Mouse (Mus musculus) midbrain, embryonic 13.5 days (tissue): ENCODE data around the gene Zdhhc14. TPM values are rescaled to one million over a fixed set of nuclear protein-coding genes. Genes with fewer than 3 reads are reported as not detected.
A peak's percentile ranks its signal among the peaks of the same experiment; 100 is the strongest.

Experiments used
- ATAC-seq: fragments of 200-750 bp; cut with Nextera tagmentation; 2 replicates; pipeline ENCODE4 v1.8.0; 2017; ENCODE audit warnings: mild to moderate bottlenecking, moderate TSS enrichment, moderate library complexity
- H3K27ac ChIP-seq: fragments of 300-500 bp; sonication (generic); 2 replicates; pipeline ENCODE4 v1.5.1; 2015; ENCODE audit warnings: inconsistent platforms, mild to moderate bottlenecking, moderate library complexity
- H3K27me3 ChIP-seq: fragments of 300-500 bp; sonication (generic); 2 replicates; pipeline ENCODE4 v1.6.1; 2015; ENCODE audit warnings: mild to moderate bottlenecking, inconsistent platforms
- H3K36me3 ChIP-seq: fragments of 300-500 bp; sonication (generic); 2 replicates; pipeline ENCODE4 v1.6.1; 2015; ENCODE audit warnings: mild to moderate bottlenecking, inconsistent platforms
- H3K4me1 ChIP-seq: fragments of 300-500 bp; sonication (generic); replicated peaks from 2 replicates; pipeline ENCODE4 v1.6.1; 2015; ENCODE audit warnings: inconsistent platforms
- H3K4me2 ChIP-seq: fragments of 300-500 bp; sonication (generic); replicated peaks from 2 replicates; pipeline ENCODE4 v1.6.1; 2015; ENCODE audit warnings: moderate library complexity, mild to moderate bottlenecking, inconsistent platforms
- H3K4me3 ChIP-seq: fragments of 300-500 bp; sonication (generic); replicated peaks from 2 replicates; pipeline ENCODE4 v1.5.1; 2015; ENCODE audit warnings: mild to moderate bottlenecking, inconsistent platforms
- H3K9ac ChIP-seq: fragments of 300-500 bp; sonication (generic); replicated peaks from 2 replicates; pipeline ENCODE4 v1.6.1; 2015; ENCODE audit warnings: mild to moderate bottlenecking, inconsistent platforms
- H3K9me3 ChIP-seq: fragments of 300-500 bp; sonication (generic); 2 replicates; pipeline ENCODE4 v1.6.1; 2016; ENCODE audit warnings: mild to moderate bottlenecking, inconsistent platforms
- WGBS: fragments of 180-500 bp; shearing (Covaris S2); methylation state at CpG from one replicate; pipeline ENCODE4 v1.1.7; 2015; 5-methylcytosine and 5-hydroxymethylcytosine counted together
- polyA plus RNA-seq: library from polyadenylated mRNA; unstranded; fragments of >200 nt; fragmentation: Nextera tagmentation; extraction: Ambion mirVana; gene quantifications from 2 replicates; pipeline ENCODE4 v1.2.1, GENCODE M21; 2015

Gene Zdhhc14
- polyA plus RNA-seq, 1 experiment from 2014 or later = 5.8 TPM

GRCm38 (mm10) chr17:5508030-5508429 is 15.7 kb downstream of the Zdhhc14 start:
- Histone ChIP-seq H3K4me1 (0 out of 2 replicates have a peak, but pooled peaks cover 6% of the 10 kb centered on the region), H3K27ac (no peak overlapping the region), H3K9me3 (no peaks in the 10 kb centered on the region), H3K9ac (no peak overlapping the region), H3K27me3 (no peaks in the 10 kb centered on the region), H3K36me3 (no peaks in the 10 kb centered on the region), H3K4me3 (no peak overlapping the region), H3K4me2 (no peak overlapping the region)
- no peak for ATAC-seq
- WGBS = 84% methylated on average over 4 of the region's 4 CpGs

GRCm38 (mm10) chr17:5510564-5510963 is 18.2 kb downstream of the Zdhhc14 start:
- H3K4me1 ChIP-seq = 0 out of 2 replicates have a peak, but pooled peaks cover 6% of the 10 kb centered on the region
- no peaks in the 10 kb centered on the region for H3K27me3 ChIP-seq
- H3K4me2 ChIP-seq = no peak overlapping the region
- no peak overlapping the region for H3K27ac ChIP-seq
- H3K4me3 ChIP-seq = no peak overlapping the region
- H3K9me3 ChIP-seq = no peaks in the 10 kb centered on the region
- H3K9ac ChIP-seq = no peak overlapping the region
- no peak for ATAC-seq
- H3K36me3 ChIP-seq = no peaks in the 10 kb centered on the region
- 85% methylated on average over 9 of the region's 9 CpGs for WGBS

DNA sequence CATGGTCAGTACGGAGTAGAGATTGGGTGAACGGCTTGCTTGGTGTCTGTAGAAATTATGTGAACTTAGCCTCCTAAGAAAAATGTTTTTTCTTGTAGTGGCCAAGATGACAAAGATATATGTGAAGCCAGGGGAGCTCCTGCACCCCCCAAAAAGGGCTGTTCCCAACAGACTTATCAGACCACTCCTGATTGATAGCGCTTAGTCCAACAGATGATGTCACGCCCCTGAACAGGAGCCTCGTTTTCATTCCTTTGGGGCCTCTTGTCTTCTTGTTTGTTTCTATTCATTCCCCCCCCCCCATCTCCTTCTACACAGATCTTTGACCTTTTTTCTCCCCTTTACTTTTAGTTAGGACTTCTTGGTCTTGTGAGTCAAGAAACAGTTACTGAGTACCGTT is 19.4 kb downstream of the Zdhhc14 start:
- H3K9me3 ChIP-seq = no peaks in the 10 kb centered on the region
- no peak overlapping the region for H3K4me2 ChIP-seq
- ATAC-seq = no peak
- WGBS = 87% methylated on average over 6 of the region's 6 CpGs
- 0 out of 2 replicates have a peak, but pooled peaks cover 6% of the 10 kb centered on the region for H3K4me1 ChIP-seq
- H3K36me3 ChIP-seq = no peaks in the 10 kb centered on the region
- H3K27ac ChIP-seq = no peak overlapping the region
- no peak overlapping the region for H3K4me3 ChIP-seq
- H3K27me3 ChIP-seq = no peaks in the 10 kb centered on the region
- H3K9ac ChIP-seq = no peak overlapping the region

GRCm38 (mm10) chr17:5519466-5519865 is 27.1 kb downstream of the Zdhhc14 start:
- 90% methylated on average over 10 of the region's 10 CpGs for WGBS
- Histone ChIP-seq H3K27me3 (no peaks in the 10 kb centered on the region), H3K27ac (no peak overlapping the region), H3K4me1 (no peaks in the 10 kb centered on the region), H3K9ac (no peak overlapping the region), H3K4me3 (no peak overlapping the region), H3K9me3 (peaks cover 5% of the 10 kb centered on the region; the same call in 1 of the 2 replicates), H3K36me3 (no peaks in the 10 kb centered on the region), H3K4me2 (no peak overlapping the region)
- ATAC-seq = no peak

DNA sequence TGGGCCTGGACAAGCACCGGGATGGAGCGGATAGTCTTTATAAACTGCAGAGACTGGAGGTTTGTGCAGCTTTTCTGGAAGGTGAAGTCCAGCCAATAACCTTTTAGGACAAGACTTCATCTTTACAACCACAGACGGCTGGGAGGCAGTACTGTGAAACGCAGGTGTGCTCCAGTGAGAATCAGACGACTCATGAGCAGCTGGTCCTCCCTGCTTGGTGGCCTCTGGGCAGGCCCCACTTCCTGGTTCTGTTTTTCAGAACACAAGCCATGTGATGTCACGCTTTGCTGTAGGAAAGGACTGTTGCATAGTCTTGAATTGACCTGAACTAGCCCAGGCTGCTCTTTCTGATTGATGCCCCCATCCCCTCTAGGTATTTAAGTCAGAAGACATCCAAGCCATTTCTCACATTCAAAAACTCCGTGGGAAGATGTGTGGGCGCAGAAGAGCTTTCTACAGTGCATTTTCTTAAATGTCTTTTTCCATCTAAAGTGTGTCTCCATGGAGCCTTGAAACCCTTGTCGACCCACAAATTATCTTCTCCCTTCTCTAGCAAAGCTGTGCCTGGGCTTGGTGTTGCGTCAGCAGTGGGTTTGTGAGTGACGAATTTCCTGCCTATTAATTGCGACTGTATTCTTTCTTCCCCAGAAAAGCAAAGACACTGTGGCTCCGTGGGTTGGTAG is 27.7 kb downstream of the Zdhhc14 start:
- Histone ChIP-seq H3K9ac (no peak overlapping the region), H3K4me2 (no peak overlapping the region), H3K27me3 (no peaks in the 10 kb centered on the region), H3K4me3 (no peak overlapping the region), H3K9me3 (peaks cover 5% of the 10 kb centered on the region; the same call in 1 of the 2 replicates), H3K27ac (no peak overlapping the region), H3K36me3 (no peaks in the 10 kb centered on the region), H3K4me1 (no peaks in the 10 kb centered on the region)
- ATAC-seq = no peak
- WGBS = 91% methylated on average over 13 of the region's 13 CpGs

DNA sequence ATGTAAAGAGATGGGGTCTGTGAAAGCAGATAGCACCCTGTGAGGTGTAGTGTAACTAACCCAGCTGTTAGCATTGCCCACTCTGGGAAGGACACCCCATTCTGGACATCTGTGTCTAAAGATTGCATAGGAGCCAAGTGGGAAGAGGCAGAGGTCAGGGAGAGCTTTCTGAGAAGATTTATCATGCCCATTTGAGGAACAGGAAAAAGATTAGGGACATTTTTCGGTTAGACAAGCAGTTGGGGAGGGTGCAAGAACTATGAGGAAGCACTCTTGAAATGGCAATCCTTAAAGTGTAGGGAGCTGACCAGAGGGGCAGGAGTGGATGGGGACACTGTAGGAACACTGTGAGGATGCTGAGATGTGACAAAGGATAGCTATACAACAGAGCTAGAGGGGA is 29.2 kb downstream of the Zdhhc14 start:
- Histone ChIP-seq H3K27ac (no peak overlapping the region), H3K4me3 (no peak overlapping the region), H3K9me3 (peaks cover 5% of the 10 kb centered on the region; the same call in 1 of the 2 replicates), H3K4me2 (no peak overlapping the region), H3K9ac (no peak overlapping the region), H3K27me3 (no peaks in the 10 kb centered on the region), H3K36me3 (no peaks in the 10 kb centered on the region), H3K4me1 (no peaks in the 10 kb centered on the region)
- ATAC-seq = no peak
- 84% methylated on average over 1 of the region's 1 CpGs for WGBS

- H3K9ac ChIP-seq = no peak overlapping the region
- H3K4me1 ChIP-seq = no peaks in the 10 kb centered on the region
- WGBS = 90% methylated on average over 6 of the region's 6 CpGs
- H3K4me3 ChIP-seq = no peak overlapping the region
- no peaks in the 10 kb centered on the region for H3K36me3 ChIP-seq
- no peak overlapping the region for H3K4me2 ChIP-seq
- no peak for ATAC-seq
- H3K27ac ChIP-seq = no peak overlapping the region
- no peaks in the 10 kb centered on the region for H3K27me3 ChIP-seq
- no peaks in the 10 kb centered on the region for H3K9me3 ChIP-seq
These were observed 37.2 kb downstream of the Zdhhc14 start for GRCm38 (mm10) chr17:5529552-5529951.

GRCm38 (mm10) chr17:5532816-5533215 is 40.5 kb downstream of the Zdhhc14 start:
- no peaks in the 10 kb centered on the region for H3K9me3 ChIP-seq
- no peak overlapping the region for H3K4me3 ChIP-seq
- no peak overlapping the region for H3K27ac ChIP-seq
- no peak overlapping the region for H3K4me2 ChIP-seq
- H3K4me1 ChIP-seq = peaks cover 7% of the 10 kb centered on the region; the same call in 1 of the 2 replicates
- H3K27me3 ChIP-seq = no peaks in the 10 kb centered on the region
- no peak overlapping the region for H3K9ac ChIP-seq
- ATAC-seq = no peak
- H3K36me3 ChIP-seq = no peaks in the 10 kb centered on the region
- 35% methylated on average over 5 of the region's 5 CpGs for whole genome bisulfite sequencing

DNA sequence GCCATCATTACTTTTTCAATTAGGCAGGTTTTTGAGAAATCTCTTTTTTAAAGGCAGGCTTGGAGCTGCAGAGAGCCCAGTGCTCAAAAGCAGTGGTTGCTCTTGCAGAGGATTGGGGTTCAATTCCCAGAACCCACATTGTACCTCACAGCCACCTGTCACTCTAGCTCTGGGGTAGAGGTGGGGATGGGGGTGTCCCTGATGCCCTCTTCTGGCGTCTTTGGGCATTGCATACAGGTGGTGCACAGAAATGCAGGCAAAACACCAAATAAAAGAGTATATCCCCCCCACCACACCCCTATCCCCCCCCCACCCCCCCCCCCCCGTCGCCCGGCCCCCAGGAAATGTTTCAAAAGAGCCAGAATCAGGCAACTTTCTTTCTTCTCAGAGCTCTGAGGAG is 43.0 kb downstream of the Zdhhc14 start:
- no peak overlapping the region for H3K27ac ChIP-seq
- no peaks in the 10 kb centered on the region for H3K9me3 ChIP-seq
- no peaks in the 10 kb centered on the region for H3K36me3 ChIP-seq
- ATAC-seq = no peak
- no peaks in the 10 kb centered on the region for H3K27me3 ChIP-seq
- H3K9ac ChIP-seq = no peak overlapping the region
- WGBS = 9% methylated on average over 1 of the region's 4 CpGs
- peaks cover 7% of the 10 kb centered on the region; the same call in 1 of the 2 replicates for H3K4me1 ChIP-seq
- H3K4me3 ChIP-seq = no peak overlapping the region
- H3K4me2 ChIP-seq = no peak overlapping the region

GRCm38 (mm10) chr17:5536259-5537094 is 44.1 kb downstream of the Zdhhc14 start:
- H3K27me3 ChIP-seq = no peaks in the 10 kb centered on the region
- peaks cover 7% of the 10 kb centered on the region; the same call in 1 of the 2 replicates for H3K4me1 ChIP-seq
- 71% methylated on average over 10 of the region's 12 CpGs for WGBS
- no peaks in the 10 kb centered on the region for H3K36me3 ChIP-seq
- H3K27ac ChIP-seq = no peak overlapping the region; the same call in 1 of the 2 replicates
- no peak overlapping the region for H3K4me2 ChIP-seq
- H3K4me3 ChIP-seq = no peak overlapping the region
- peak; percentile 62 for ATAC-seq
- no peak overlapping the region for H3K9ac ChIP-seq
- H3K9me3 ChIP-seq = no peaks in the 10 kb centered on the region

- Histone ChIP-seq H3K4me1 (peaks cover 7% of the 10 kb centered on the region; the same call in 1 of the 2 replicates), H3K27ac (peak overlapping the region; percentile 32), H3K36me3 (no peaks in the 10 kb centered on the region), H3K4me2 (no peak overlapping the region), H3K9ac (no peak overlapping the region), H3K9me3 (no peaks in the 10 kb centered on the region), H3K4me3 (no peak overlapping the region), H3K27me3 (no peaks in the 10 kb centered on the region)
- 68% methylated on average over 11 of the region's 11 CpGs for WGBS
- peak; percentile 58; the same call in 1 of the 2 replicates for ATAC-seq
These were observed 44.8 kb downstream of the Zdhhc14 start for GRCm38 (mm10) chr17:5537095-5537575.

DNA sequence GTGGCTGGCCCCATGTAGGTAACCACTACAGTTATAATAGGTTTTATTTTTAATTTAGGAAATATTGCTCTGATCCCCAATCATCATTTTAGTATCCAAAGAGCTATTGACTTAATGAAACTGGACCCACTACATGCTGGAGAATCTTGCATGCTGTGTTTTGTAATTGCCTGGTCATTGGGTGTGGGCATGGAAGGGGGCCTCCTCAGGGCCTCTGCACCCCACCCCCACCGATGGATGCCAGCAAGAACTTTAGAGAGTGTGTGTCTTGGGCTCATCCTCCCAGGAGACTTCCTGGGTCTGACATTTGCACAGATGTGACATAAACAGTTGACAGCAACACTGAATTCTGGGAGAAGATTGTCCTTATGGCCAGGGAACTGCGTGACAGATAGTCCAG is 49.8 kb downstream of the Zdhhc14 start:
- H3K27ac ChIP-seq = no peak overlapping the region
- no peak overlapping the region for H3K9ac ChIP-seq
- H3K4me2 ChIP-seq = no peak overlapping the region
- ATAC-seq = no peak
- 85% methylated on average over 2 of the region's 2 CpGs for WGBS
- H3K9me3 ChIP-seq = no peaks in the 10 kb centered on the region
- no peaks in the 10 kb centered on the region for H3K27me3 ChIP-seq
- no peak overlapping the region for H3K4me3 ChIP-seq
- 0 out of 2 replicates have a peak, but pooled peaks cover 3% of the 10 kb centered on the region for H3K4me1 ChIP-seq
- H3K36me3 ChIP-seq = no peaks in the 10 kb centered on the region
